Mouse (Mus musculus): ENCODE measurements around the gene Eno2.
A peak's percentile ranks its signal among the peaks of the same experiment; 100 is the strongest.

Gene Eno2

DNA sequence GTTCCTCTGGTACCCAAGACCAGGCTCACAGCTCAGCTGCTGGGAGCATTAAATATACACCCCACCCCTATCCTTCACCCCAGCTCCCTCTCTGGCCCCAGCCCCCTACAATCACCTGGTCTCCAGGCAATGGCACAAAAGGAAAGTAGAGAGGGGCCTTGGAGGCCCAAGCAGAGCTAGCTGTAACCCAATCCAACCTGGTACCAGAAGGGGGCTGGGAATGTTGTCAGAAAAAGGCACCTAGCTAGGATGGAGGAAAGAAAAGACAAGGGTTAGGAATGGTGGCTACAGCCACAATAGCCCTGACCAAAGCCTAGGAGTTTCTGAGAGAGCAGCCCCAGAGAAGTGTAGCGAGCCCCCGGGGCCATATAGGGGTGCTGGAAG, 10.6 kb downstream of the Eno2 start:
- DNase-seq = no peak

- DNase-seq = peak; percentile 34 to 36
Measured at GRCm38 (mm10) chr6:124757909-124758848, 11.3 kb downstream of the Eno2 start.

DNA sequence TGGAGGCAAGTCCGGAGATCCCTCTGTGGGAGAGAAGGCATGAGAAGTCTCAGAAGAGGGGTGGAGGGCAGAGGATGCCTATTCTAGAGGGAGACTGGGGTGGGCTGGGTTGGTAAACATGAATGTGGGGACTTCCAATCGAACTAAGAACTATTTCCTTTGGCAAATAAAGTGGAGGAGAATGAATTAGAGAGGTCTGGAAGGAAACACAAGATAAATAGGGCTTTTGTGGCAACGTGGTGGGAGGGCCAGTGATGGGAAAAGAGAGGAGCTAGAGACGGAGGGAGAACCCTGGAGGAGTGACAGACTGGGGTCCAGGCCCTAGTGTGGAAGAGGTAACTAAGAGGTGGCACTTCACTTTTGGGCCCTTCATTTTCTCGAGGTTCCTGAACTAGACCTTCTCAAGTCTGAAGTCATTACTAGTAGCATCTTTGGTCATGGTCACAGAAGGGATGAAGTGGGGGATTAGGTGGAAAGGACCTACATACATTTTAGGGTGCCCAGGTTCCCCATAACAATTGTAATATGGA, 12.1 kb downstream of the Eno2 start:
- DNase-seq = no peak

DNA sequence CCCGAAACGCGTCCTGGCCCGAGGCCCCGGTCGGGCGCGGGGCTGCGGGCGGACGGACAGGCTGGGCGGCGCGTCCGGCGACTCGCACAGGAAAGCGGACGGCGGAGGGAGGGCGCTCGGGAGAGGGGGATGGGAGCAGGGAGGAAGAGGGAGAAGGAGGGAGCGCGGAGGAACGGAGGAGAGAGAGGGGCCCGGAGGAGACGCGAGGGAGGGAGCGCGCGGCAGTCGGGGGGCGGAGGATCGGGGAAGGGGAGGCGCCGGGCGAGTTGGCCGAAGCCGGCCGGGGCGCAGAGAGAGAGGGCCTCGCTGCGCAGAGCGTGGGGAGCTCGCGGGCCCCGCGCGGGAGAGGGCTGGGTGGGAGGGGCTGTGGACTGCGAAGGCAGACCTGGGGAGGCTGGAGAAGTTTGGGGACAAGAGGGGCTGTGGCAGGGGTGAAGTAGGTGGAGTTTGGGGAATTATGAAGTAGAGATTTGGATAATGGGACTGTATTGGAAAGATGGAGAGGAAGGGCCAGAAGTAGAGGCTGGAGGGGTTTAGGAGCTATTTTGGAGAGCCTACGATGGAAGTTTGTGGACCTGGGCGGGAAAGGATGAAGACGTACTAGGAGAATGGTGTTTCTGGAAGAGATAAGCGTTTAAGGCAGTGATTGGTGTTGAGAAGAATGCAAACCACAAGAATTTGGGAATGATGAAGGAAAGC, 12.7 kb downstream of the Eno2 start:
- DNase-seq = peak; percentile 89 to 90

GRCm38 (mm10) chr6:124755831-124756595, 13.5 kb downstream of the Eno2 start, which contains the start of the genes Gm45234 and Atn1:
Gm45234 (minus strand) TSS chr6:124756021.
Atn1 (minus strand) TSS chr6:124756524.
- peak; percentile 74 to 84 for DNase-seq

GRCm38 (mm10) chr6:124755306-124755705, 14.2 kb downstream of the Eno2 start:
- no peak for DNase-seq

- no peak for DNase-seq
Measured at GRCm38 (mm10) chr6:124753861-124754260, 15.6 kb downstream of the Eno2 start.

- DNase-seq = no peak
Measured at GRCm38 (mm10) chr6:124750405-124750804, 19.1 kb downstream of the Eno2 start.

DNA sequence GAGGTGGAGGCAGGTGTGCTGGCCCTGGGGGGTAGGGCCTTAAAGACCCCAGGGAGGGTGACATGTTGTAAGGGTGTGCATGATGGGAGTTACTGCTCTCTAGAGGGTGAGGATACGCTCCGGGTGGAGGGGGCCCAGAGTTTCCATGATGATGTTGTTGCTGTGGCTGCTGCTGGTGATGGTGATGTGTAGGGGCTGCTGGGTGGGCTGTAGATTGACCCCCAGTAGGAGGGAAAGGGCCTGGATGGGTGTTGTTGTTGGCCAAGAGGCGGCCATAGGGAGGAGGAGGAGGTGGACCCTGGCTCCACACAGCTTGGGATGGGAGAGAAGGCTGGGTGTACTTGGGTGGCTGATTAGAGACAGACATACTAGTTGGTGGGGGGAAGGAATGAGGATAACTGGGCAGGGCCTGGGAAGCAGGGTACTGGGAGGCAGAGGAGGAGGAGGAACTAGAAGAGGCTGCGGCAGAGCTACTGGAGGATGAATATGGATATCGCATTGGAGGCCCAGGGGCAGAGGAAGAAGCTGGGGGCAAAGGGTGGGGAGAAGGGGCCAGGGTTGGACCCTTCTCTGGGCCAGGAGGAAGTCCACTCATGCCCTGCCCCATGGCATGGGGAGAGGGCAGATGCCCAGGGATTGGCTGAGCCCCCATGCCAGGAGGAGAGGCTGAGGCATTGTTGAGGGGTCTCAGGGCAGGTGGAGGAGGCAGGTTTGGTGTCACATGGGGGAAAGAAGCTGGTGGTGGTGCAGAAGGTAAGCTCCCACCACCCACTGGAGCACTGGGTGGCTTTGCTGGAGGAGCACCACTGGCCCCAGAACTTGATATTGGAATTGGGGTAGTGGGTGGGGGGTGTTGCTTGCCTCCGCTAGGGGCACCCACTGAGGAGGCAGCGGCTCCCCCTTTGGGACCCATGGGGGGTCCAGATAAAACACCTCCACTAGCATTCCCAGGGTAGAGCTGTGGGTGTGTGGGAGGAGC, 22.5 kb downstream of the Eno2 start:
- no peak for DNase-seq

DNA sequence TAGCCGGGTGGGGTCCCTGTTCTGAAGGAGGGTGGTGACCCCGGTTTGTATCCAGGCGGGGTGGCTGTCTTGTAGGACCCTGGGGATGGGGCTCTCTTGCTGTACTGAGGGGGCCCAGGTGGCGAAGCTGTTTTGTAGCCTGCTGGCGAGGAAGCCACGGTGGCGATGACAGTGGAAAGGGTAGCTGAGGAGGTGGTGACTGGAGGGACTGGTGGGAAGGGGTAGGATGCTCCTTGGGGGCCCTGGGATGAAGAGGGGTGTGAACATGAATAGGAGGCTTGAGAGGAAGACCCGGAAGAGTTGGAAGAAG, 23.2 kb downstream of the Eno2 start:
- DNase-seq = no peak

GRCm38 (mm10) chr6:124745490-124746295, 23.8 kb downstream of the Eno2 start:
- DNase-seq = peak; percentile 92 to 94

- DNase-seq = no peak
Measured at GRCm38 (mm10) chr6:124744755-124745321, 24.6 kb downstream of the Eno2 start.

DNA sequence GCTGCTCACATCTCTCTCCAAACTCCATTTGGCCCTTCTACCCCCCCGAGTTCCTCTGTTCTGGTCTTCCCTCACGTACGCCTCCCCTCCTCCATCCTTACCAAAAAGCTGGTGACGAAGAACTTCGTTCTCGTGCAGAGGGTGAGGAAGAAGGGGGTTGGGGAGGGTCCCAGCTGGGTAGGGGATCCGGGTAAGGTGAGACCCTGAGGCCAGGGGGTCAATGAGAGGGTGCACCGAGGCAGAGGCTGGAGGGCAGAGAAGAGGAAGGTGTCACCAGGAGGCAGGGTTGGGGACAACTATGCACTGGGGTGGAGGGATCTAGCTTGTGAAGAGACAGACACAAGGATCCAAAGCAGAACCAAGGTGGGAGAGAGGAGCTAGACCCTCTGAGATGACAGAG, 25.8 kb downstream of the Eno2 start:
- DNase-seq = no peak

- no peak for DNase-seq
Measured at GRCm38 (mm10) chr6:124742839-124743514, 26.5 kb downstream of the Eno2 start.

DNA sequence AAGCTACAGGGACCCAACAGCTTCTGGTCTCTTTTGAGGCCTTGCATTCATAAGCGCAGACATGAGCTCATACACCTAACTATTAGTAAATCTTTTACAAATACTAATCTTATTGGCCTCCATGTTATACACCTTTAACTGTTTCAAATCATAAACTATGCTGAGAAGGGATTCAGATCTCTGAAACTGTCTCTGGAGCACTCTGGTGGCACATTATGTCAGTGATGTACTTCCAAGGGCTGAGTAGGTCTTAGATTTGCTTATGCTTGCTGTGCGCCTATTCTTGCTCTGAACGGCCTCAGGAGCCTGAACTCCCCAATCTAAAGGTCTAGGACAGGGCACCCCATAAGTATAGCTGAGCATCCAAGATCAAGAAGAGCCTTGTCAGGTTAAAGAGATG, 27.6 kb downstream of the Eno2 start:
- no peak for DNase-seq

DNA sequence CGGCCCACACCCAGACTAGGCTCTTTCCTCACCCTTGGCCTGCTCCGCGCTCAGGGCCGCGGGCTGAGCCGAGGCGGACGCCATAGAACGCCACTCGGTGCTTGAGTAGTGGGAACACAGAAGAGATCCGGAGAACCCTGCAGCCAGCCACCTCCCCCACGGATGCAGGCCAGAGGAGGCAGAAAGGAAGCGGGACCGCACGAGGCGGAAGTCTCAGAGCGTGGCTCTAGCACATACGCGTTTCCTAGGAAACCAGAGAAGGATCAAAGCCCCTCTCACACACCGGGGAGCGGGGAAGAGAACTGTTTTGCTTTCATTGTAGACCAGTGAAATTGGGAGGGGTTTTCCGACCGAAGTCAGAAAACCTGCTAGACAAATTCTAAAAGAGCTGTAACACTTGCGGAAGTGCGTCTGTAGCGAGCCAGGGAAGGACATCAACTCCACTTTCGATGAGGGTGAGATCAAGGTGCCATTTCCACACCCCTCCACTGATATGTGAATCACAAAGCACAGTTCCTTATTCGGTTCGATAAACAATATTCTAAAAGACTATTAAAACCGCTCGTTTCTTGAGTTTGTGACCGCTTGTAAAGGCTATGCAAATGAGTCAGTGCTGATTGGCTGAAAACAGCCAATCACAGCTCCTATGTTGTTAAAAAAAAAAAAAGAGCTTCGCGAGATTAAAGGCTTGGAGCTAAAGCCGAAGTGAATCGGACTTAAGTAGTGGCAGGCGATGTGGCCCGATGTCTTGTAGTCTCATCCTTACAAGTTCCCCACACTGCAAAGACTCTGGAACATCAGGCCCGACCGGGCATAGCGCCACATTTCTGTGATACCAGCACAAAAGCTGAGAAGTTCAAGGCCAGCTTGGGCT, 28.3 kb downstream of the Eno2 start, which contains the start of gene Grcc10:
Gene Grcc10, minus strand, starts transcription at position 487 of the 874 bp plus-strand sequence.
- DNase-seq = peak; percentile 89 to 90

GRCm38 (mm10) chr6:124740211-124740887, 29.1 kb downstream of the Eno2 start:
- peak; percentile 62 for DNase-seq

- DNase-seq = no peak
Measured at GRCm38 (mm10) chr6:124739231-124739796, 30.2 kb downstream of the Eno2 start.

Measured in lung, adult 18-20 months (tissue).